Mouse (Mus musculus) hindbrain, embryonic 12.5 days (tissue): Measurements from ENCODE around the gene Faiml. TPM values are rescaled to one million over a fixed set of nuclear protein-coding genes. Genes with fewer than 3 reads are reported as not detected.

Experiments
- polyA plus RNA-seq: library from polyadenylated mRNA; unstranded; fragments of >200 nt; fragmentation: Nextera tagmentation; extraction: Ambion mirVana; gene quantifications from 2 replicates; pipeline ENCODE4 v1.2.1, GENCODE M21; 2016

The Faiml gene
- polyA plus RNA-seq, 1 experiment from 2014 or later: not detected

Other genes with a start within 250 kb of the Faiml start
- not detected in 2 replicates for gene Gm1123, start 201.5 kb downstream of the Faiml start, polyA plus RNA-seq
- 2.2 and 4.5 TPM in 2 replicates for gene Pik3cb, start 96.6 kb downstream of the Faiml start, polyA plus RNA-seq
- 59.3 and 59.4 TPM in 2 replicates for gene Cep70, start 6.1 kb upstream of the Faiml start, polyA plus RNA-seq
- gene Esyt3, start 121.3 kb upstream of the Faiml start, polyA plus RNA-seq: 0.27 and 0.52 TPM in 2 replicates
- 28.1 and 36.2 TPM in 2 replicates for gene Mras, start 200.1 kb upstream of the Faiml start, polyA plus RNA-seq
- gene Nme9, start 214.2 kb upstream of the Faiml start, polyA plus RNA-seq: 0.83 and 1.4 TPM in 2 replicates